Mouse (Mus musculus) stomach, embryonic 15.5 days (tissue): ENCODE data around the gene B3gnt2. TPM values are rescaled to one million over a fixed set of nuclear protein-coding genes. Genes with fewer than 3 reads are reported as not detected.

Experiments used
- ATAC-seq: fragments of 200-750 bp; cut with Nextera tagmentation; 2 replicates; pipeline ENCODE4 v1.8.0; 2017; ENCODE audit warnings: low read depth, moderate number of reproducible peaks, moderate TSS enrichment; ENCODE audit not compliant: insufficient read depth, low FRiP score
- H3K27ac ChIP-seq: fragments of 300-500 bp; sonication (generic); 2 replicates; pipeline ENCODE4 v1.5.1; 2015; ENCODE audit warnings: mild to moderate bottlenecking, inconsistent platforms
- H3K27me3 ChIP-seq: fragments of 300-500 bp; sonication (generic); replicated peaks from 2 replicates; pipeline ENCODE4 v1.6.1; 2015; ENCODE audit warnings: inconsistent platforms
- H3K36me3 ChIP-seq: fragments of 300-500 bp; sonication (generic); 2 replicates; pipeline ENCODE4 v1.6.1; 2015; ENCODE audit warnings: inconsistent platforms
- H3K4me1 ChIP-seq: fragments of 300-500 bp; sonication (generic); 2 replicates; pipeline ENCODE4 v1.6.1; 2015; ENCODE audit warnings: inconsistent platforms
- H3K4me2 ChIP-seq: fragments of 300-500 bp; sonication (generic); 2 replicates; pipeline ENCODE4 v1.6.1; 2015; ENCODE audit warnings: mild to moderate bottlenecking, inconsistent platforms
- H3K4me3 ChIP-seq: fragments of 300-500 bp; sonication (generic); replicated peaks from 2 replicates; pipeline ENCODE4 v1.5.1; 2015; ENCODE audit warnings: inconsistent platforms
- H3K9ac ChIP-seq: fragments of 300-500 bp; sonication (generic); 2 replicates; pipeline ENCODE4 v1.6.1; 2015; ENCODE audit warnings: inconsistent platforms
- H3K9me3 ChIP-seq: fragments of 300-500 bp; sonication (generic); 2 replicates; pipeline ENCODE4 v1.6.1; 2016; ENCODE audit warnings: inconsistent platforms
- WGBS: fragments of 180-500 bp; shearing (Covaris S2); methylation state at CpG from one replicate; pipeline ENCODE4 v1.1.7; 2015; 5-methylcytosine and 5-hydroxymethylcytosine counted together
- polyA plus RNA-seq: library from polyadenylated mRNA; unstranded; fragments of >200 nt; fragmentation: Nextera tagmentation; extraction: Ambion mirVana; gene quantifications from 2 replicates; pipeline ENCODE4 v1.2.1, GENCODE M21; 2015

Gene B3gnt2
- polyA plus RNA-seq, 1 experiment from 2014 or later: 13.6 TPM

GRCm38 (mm10) chr11:22885350-22885749 lies 24.6 kb upstream of the B3gnt2 start:
- Histone ChIP-seq H3K4me1 (no peaks in the 10 kb centered on the region), H3K9ac (no peak overlapping the region), H3K4me3 (no peak overlapping the region), H3K9me3 (no peaks in the 10 kb centered on the region), H3K36me3 (no peaks in the 10 kb centered on the region), H3K27ac (no peak overlapping the region), H3K27me3 (no peaks in the 10 kb centered on the region), H3K4me2 (no peak overlapping the region)
- ATAC-seq: no peak
- 80% methylated on average over 1 of the region's 1 CpGs for WGBS

GRCm38 (mm10) chr11:22883676-22884075 lies 22.9 kb upstream of the B3gnt2 start:
- no peak overlapping the region for H3K9ac ChIP-seq
- no peaks in the 10 kb centered on the region for H3K9me3 ChIP-seq
- ATAC-seq: no peak
- H3K4me1 ChIP-seq: no peaks in the 10 kb centered on the region
- no peak overlapping the region for H3K4me2 ChIP-seq
- WGBS: 74% methylated on average over 2 of the region's 2 CpGs
- no peaks in the 10 kb centered on the region for H3K27me3 ChIP-seq
- H3K27ac ChIP-seq: no peak overlapping the region
- H3K36me3 ChIP-seq: no peaks in the 10 kb centered on the region
- no peak overlapping the region for H3K4me3 ChIP-seq

GRCm38 (mm10) chr11:22882926-22883325 lies 22.2 kb upstream of the B3gnt2 start:
- no peak for ATAC-seq
- Histone ChIP-seq H3K27me3 (no peaks in the 10 kb centered on the region), H3K4me3 (no peak overlapping the region), H3K4me2 (no peak overlapping the region), H3K4me1 (no peaks in the 10 kb centered on the region), H3K9me3 (no peaks in the 10 kb centered on the region), H3K36me3 (no peaks in the 10 kb centered on the region), H3K27ac (no peak overlapping the region), H3K9ac (no peak overlapping the region)

GRCm38 (mm10) chr11:22880383-22881172 lies 19.8 kb upstream of the B3gnt2 start:
- WGBS: 57% methylated on average over 3 of the region's 3 CpGs
- ATAC-seq: no peak

GRCm38 (mm10) chr11:22879645-22880044 lies 18.9 kb upstream of the B3gnt2 start:
- no peak for ATAC-seq
- H3K9ac ChIP-seq: no peak overlapping the region
- WGBS: 88% methylated on average over 4 of the region's 4 CpGs

More at GRCm38 (mm10) chr11:22880383-22881172, 19.8 kb upstream of the B3gnt2 start:
- no peaks in the 10 kb centered on the region for H3K36me3 ChIP-seq
- H3K9me3 ChIP-seq: no peaks in the 10 kb centered on the region
- no peak overlapping the region for H3K4me2 ChIP-seq
- no peaks in the 10 kb centered on the region for H3K27me3 ChIP-seq
- H3K4me3 ChIP-seq: no peak overlapping the region
- no peak overlapping the region for H3K9ac ChIP-seq
- H3K27ac ChIP-seq: no peak overlapping the region
- H3K4me1 ChIP-seq: no peaks in the 10 kb centered on the region

GRCm38 (mm10) chr11:22876680-22877330 lies 16.0 kb upstream of the B3gnt2 start:
- Histone ChIP-seq H3K9ac (no peak overlapping the region), H3K27ac (no peak overlapping the region), H3K4me1 (no peaks in the 10 kb centered on the region), H3K4me3 (no peak overlapping the region), H3K27me3 (no peaks in the 10 kb centered on the region), H3K36me3 (no peaks in the 10 kb centered on the region), H3K4me2 (no peak overlapping the region), H3K9me3 (no peaks in the 10 kb centered on the region)
- ATAC-seq: 0 out of 2 replicates have a peak, but pooled peaks have one; percentile 56
- 73% methylated on average over 3 of the region's 3 CpGs for WGBS

More at GRCm38 (mm10) chr11:22879645-22880044, 18.9 kb upstream of the B3gnt2 start:
- Histone ChIP-seq H3K4me3 (no peak overlapping the region), H3K4me1 (no peaks in the 10 kb centered on the region), H3K27ac (no peak overlapping the region), H3K4me2 (no peak overlapping the region), H3K9me3 (no peaks in the 10 kb centered on the region), H3K36me3 (no peaks in the 10 kb centered on the region), H3K27me3 (no peaks in the 10 kb centered on the region)

- no peak overlapping the region for H3K4me3 ChIP-seq
- H3K4me2 ChIP-seq: no peak overlapping the region
- H3K27me3 ChIP-seq: no peaks in the 10 kb centered on the region
- no peak overlapping the region for H3K9ac ChIP-seq
- no peaks in the 10 kb centered on the region for H3K36me3 ChIP-seq
- no peak overlapping the region for H3K27ac ChIP-seq
- no peaks in the 10 kb centered on the region for H3K4me1 ChIP-seq
- H3K9me3 ChIP-seq: no peaks in the 10 kb centered on the region
- 79% methylated on average over 4 of the region's 4 CpGs for WGBS
- no peak for ATAC-seq
Observed at GRCm38 (mm10) chr11:22875279-22875678, 14.5 kb upstream of the B3gnt2 start.

GRCm38 (mm10) chr11:22874747-22875146 lies 14.0 kb upstream of the B3gnt2 start:
- Histone ChIP-seq H3K4me2 (no peak overlapping the region), H3K27me3 (no peaks in the 10 kb centered on the region), H3K4me1 (no peaks in the 10 kb centered on the region), H3K9ac (no peak overlapping the region), H3K9me3 (no peaks in the 10 kb centered on the region), H3K36me3 (no peaks in the 10 kb centered on the region), H3K27ac (no peak overlapping the region), H3K4me3 (no peak overlapping the region)
- 70% methylated on average over 6 of the region's 6 CpGs for WGBS
- ATAC-seq: no peak

- H3K9ac ChIP-seq: no peak overlapping the region
- H3K36me3 ChIP-seq: no peaks in the 10 kb centered on the region
- H3K4me3 ChIP-seq: no peak overlapping the region
- H3K4me2 ChIP-seq: no peak overlapping the region
- H3K27me3 ChIP-seq: no peaks in the 10 kb centered on the region
- H3K4me1 ChIP-seq: no peaks in the 10 kb centered on the region
- WGBS: 65% methylated on average over 4 of the region's 4 CpGs
- H3K9me3 ChIP-seq: no peaks in the 10 kb centered on the region
- H3K27ac ChIP-seq: no peak overlapping the region
- no peak for ATAC-seq
Observed at GRCm38 (mm10) chr11:22873383-22873782, 12.6 kb upstream of the B3gnt2 start.

- Histone ChIP-seq H3K9ac (no peak overlapping the region), H3K27ac (no peak overlapping the region), H3K27me3 (no peaks in the 10 kb centered on the region), H3K36me3 (no peaks in the 10 kb centered on the region), H3K9me3 (no peaks in the 10 kb centered on the region), H3K4me2 (no peak overlapping the region; the same call in 1 of the 2 replicates), H3K4me1 (no peaks in the 10 kb centered on the region), H3K4me3 (no peak overlapping the region)
- WGBS: 43% methylated on average over 4 of the region's 4 CpGs
- no peak for ATAC-seq
Observed at GRCm38 (mm10) chr11:22872307-22872680, 11.5 kb upstream of the B3gnt2 start.

GRCm38 (mm10) chr11:22871628-22872306 lies 11.0 kb upstream of the B3gnt2 start:
- Histone ChIP-seq H3K4me3 (no peak overlapping the region), H3K4me2 (peak overlapping the region; percentile 6; the same call in 1 of the 2 replicates), H3K9me3 (no peaks in the 10 kb centered on the region), H3K9ac (no peak overlapping the region), H3K27me3 (no peaks in the 10 kb centered on the region), H3K27ac (peak overlapping the region; percentile 17; the same call in 1 of the 2 replicates), H3K36me3 (no peaks in the 10 kb centered on the region), H3K4me1 (no peaks in the 10 kb centered on the region)
- ATAC-seq: 0 out of 2 replicates have a peak, but pooled peaks have one; percentile 35
- 47% methylated on average over 7 of the region's 7 CpGs for WGBS

GRCm38 (mm10) chr11:22868582-22868981 lies 7.8 kb upstream of the B3gnt2 start:
- H3K4me1 ChIP-seq: no peaks in the 10 kb centered on the region
- no peak for ATAC-seq
- 82% methylated on average over 8 of the region's 8 CpGs for WGBS

More at GRCm38 (mm10) chr11:22868582-22868981, 7.8 kb upstream of the B3gnt2 start:
- Histone ChIP-seq H3K27ac (no peak overlapping the region), H3K9me3 (no peaks in the 10 kb centered on the region), H3K4me3 (no peak overlapping the region), H3K36me3 (no peaks in the 10 kb centered on the region), H3K4me2 (no peak overlapping the region), H3K9ac (no peak overlapping the region), H3K27me3 (no peaks in the 10 kb centered on the region)
